Mouse (Mus musculus): ENCODE results near the gene Nid1. TPM values are rescaled to one million over a fixed set of nuclear protein-coding genes. Genes with fewer than 3 reads are reported as not detected.
"Not testable (repeated sequence)": the region's sequence is repeated elsewhere in the genome, so short reads cannot be mapped to it uniquely, and the experiment has no call there.

The Nid1 gene
- polyA plus RNA-seq, 2 experiments, result 104 to 143 TPM

- not testable (repeated sequence) for H3K27ac ChIP-seq (replicated peaks; ENCODE audit: low read depth, low read length); H3K36me3 ChIP-seq (ENCODE audit: control insufficient read depth, insufficient read depth, low read length); H3K9ac ChIP-seq (ENCODE audit: low read depth, low read length, severe bottlenecking); H3K27me3 ChIP-seq (ENCODE audit: control insufficient read depth, insufficient read depth, low read length); ATAC-seq (ENCODE audit: low FRiP score, low read depth); H3K4me3 ChIP-seq (replicated peaks; ENCODE audit: low read length); DNase-seq (ENCODE audit: low spot score); H3K9me3 ChIP-seq (ENCODE audit: control insufficient read depth, low read length); H3K4me2 ChIP-seq (replicated peaks; ENCODE audit: low read depth, low read length, severe bottlenecking); H3K4me1 ChIP-seq (ENCODE audit: control insufficient read depth, insufficient read depth, low read length)
- WGBS, result no CpG with 5 or more reads among the region's 6 CpGs
Measured at GRCm38 (mm10) chr13:13405511-13405910, 31.8 kb upstream of the Nid1 start.

GRCm38 (mm10) chr13:13414206-13414605, 23.1 kb upstream of the Nid1 start:
- no peaks in the 10 kb centered on the region for H3K4me1 ChIP-seq (ENCODE audit: control insufficient read depth, insufficient read depth, low read length)
- no peaks in the 10 kb centered on the region for H3K36me3 ChIP-seq (ENCODE audit: control insufficient read depth, insufficient read depth, low read length)
- no peaks in the 10 kb centered on the region for H3K27me3 ChIP-seq (ENCODE audit: control insufficient read depth, insufficient read depth, low read length)
- H3K9ac ChIP-seq (ENCODE audit: low read depth, low read length, severe bottlenecking), result no peak overlapping the region
- no peaks in the 10 kb centered on the region for H3K9me3 ChIP-seq (ENCODE audit: control insufficient read depth, low read length)
- DNase-seq (ENCODE audit: low spot score) (no peak), ATAC-seq (ENCODE audit: low FRiP score, low read depth) (no peak)
- no peak overlapping the region for H3K27ac ChIP-seq (replicated peaks; ENCODE audit: low read depth, low read length)
- TF ChIP-seq POLR2A (IDR thresholded peaks at IDR 0.05; ENCODE audit: borderline replicate concordance, extremely low read depth, insufficient read depth, insufficient read length), result no peak
- 80% methylated on average over 3 of the region's 3 CpGs for WGBS
- no peak overlapping the region for H3K4me2 ChIP-seq (replicated peaks; ENCODE audit: low read depth, low read length, severe bottlenecking)
- no peak overlapping the region for H3K4me3 ChIP-seq (replicated peaks; ENCODE audit: low read length)

- DNase-seq (ENCODE audit: low spot score), result peak; percentile 58
- not testable (repeated sequence) for H3K9ac ChIP-seq (ENCODE audit: low read depth, low read length, severe bottlenecking); H3K27me3 ChIP-seq (ENCODE audit: control insufficient read depth, insufficient read depth, low read length); H3K4me1 ChIP-seq (ENCODE audit: control insufficient read depth, insufficient read depth, low read length); H3K9me3 ChIP-seq (ENCODE audit: control insufficient read depth, low read length); H3K36me3 ChIP-seq (ENCODE audit: control insufficient read depth, insufficient read depth, low read length); H3K4me3 ChIP-seq (replicated peaks; ENCODE audit: low read length); H3K27ac ChIP-seq (replicated peaks; ENCODE audit: low read depth, low read length)
- ATAC-seq (ENCODE audit: low FRiP score, low read depth), result peak; percentile 80
- H3K4me2 ChIP-seq (replicated peaks; ENCODE audit: low read depth, low read length, severe bottlenecking), result 0 out of 2 replicates have a peak overlapping the region, but pooled peaks have one; percentile 17
- 40% methylated on average over 23 of the region's 23 CpGs for whole genome bisulfite sequencing
Measured at GRCm38 (mm10) chr13:13415120-13416006, 22.0 kb upstream of the Nid1 start.

GRCm38 (mm10) chr13:13416007-13416337, 21.4 kb upstream of the Nid1 start:
- not testable (repeated sequence) for H3K9me3 ChIP-seq (ENCODE audit: control insufficient read depth, low read length); H3K4me3 ChIP-seq (replicated peaks; ENCODE audit: low read length); H3K27ac ChIP-seq (replicated peaks; ENCODE audit: low read depth, low read length); H3K4me1 ChIP-seq (ENCODE audit: control insufficient read depth, insufficient read depth, low read length); DNase-seq (ENCODE audit: low spot score); H3K4me2 ChIP-seq (replicated peaks; ENCODE audit: low read depth, low read length, severe bottlenecking); H3K36me3 ChIP-seq (ENCODE audit: control insufficient read depth, insufficient read depth, low read length); H3K9ac ChIP-seq (ENCODE audit: low read depth, low read length, severe bottlenecking); H3K27me3 ChIP-seq (ENCODE audit: control insufficient read depth, insufficient read depth, low read length)
- ATAC-seq (ENCODE audit: low FRiP score, low read depth), result 0 out of 2 replicates have a peak, but pooled peaks have one; percentile 12
- WGBS, result 85% methylated on average over 2 of the region's 4 CpGs

DNA sequence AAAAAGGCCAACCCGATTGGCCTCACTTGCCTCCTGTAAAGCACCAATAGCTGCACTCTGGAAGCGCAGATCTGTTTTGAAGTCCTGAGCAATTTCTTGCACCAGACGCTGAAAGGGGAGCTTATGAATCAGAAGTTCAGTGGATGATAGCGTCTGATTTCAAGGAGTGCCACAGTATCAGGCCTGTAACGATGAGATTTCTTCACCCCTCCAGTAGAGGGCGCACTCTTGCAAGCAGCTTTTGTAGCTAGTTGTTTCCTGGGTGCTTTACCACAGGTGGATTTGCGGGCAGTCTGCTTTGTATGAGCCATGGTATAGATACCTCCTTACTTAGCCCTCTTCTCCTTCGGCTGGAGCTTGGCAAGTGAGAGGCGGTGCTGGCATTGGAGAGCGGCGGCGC, 18.5 kb upstream of the Nid1 start:
- H3K27ac ChIP-seq (replicated peaks; ENCODE audit: low read depth, low read length), result not testable (repeated sequence)

GRCm38 (mm10) chr13:13423301-13423700, 14.1 kb upstream of the Nid1 start:
- H3K9me3 ChIP-seq (ENCODE audit: control insufficient read depth, low read length); H3K36me3 ChIP-seq (ENCODE audit: control insufficient read depth, insufficient read depth, low read length); H3K27ac ChIP-seq (replicated peaks; ENCODE audit: low read depth, low read length); H3K27me3 ChIP-seq (ENCODE audit: control insufficient read depth, insufficient read depth, low read length); ATAC-seq (ENCODE audit: low FRiP score, low read depth); H3K4me1 ChIP-seq (ENCODE audit: control insufficient read depth, insufficient read depth, low read length); H3K9ac ChIP-seq (ENCODE audit: low read depth, low read length, severe bottlenecking); H3K4me2 ChIP-seq (replicated peaks; ENCODE audit: low read depth, low read length, severe bottlenecking); H3K4me3 ChIP-seq (replicated peaks; ENCODE audit: low read length); DNase-seq (ENCODE audit: low spot score): not testable (repeated sequence)
- WGBS, result 80% methylated on average over 1 of the region's 5 CpGs

More for the DNA sequence above, 18.5 kb upstream of the Nid1 start:
- not testable (repeated sequence) for H3K4me2 ChIP-seq (replicated peaks; ENCODE audit: low read depth, low read length, severe bottlenecking); H3K27me3 ChIP-seq (ENCODE audit: control insufficient read depth, insufficient read depth, low read length); ATAC-seq (ENCODE audit: low FRiP score, low read depth); H3K4me1 ChIP-seq (ENCODE audit: control insufficient read depth, insufficient read depth, low read length); H3K4me3 ChIP-seq (replicated peaks; ENCODE audit: low read length); H3K36me3 ChIP-seq (ENCODE audit: control insufficient read depth, insufficient read depth, low read length); H3K9ac ChIP-seq (ENCODE audit: low read depth, low read length, severe bottlenecking); DNase-seq (ENCODE audit: low spot score); H3K9me3 ChIP-seq (ENCODE audit: control insufficient read depth, low read length)
- WGBS, result 94% methylated on average over 6 of the region's 12 CpGs

DNA sequence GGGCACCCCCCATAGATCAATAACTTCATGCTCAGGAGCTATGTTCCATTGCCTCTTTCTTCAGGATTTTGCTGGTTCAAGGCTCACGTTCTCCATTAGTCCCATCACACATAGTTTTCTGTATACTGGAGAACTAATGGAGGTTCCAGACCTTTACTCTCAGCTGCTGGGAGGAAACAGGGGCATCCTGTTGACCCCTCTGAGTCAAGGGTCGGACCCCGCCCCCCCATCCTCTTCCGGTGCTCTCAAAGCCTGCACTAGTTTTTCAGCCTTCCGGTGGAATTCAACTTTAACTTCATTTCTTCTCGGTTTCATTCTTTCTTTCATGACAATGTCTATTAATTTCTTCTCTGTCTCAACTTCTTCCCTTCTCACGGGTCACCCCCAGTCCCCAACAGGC, 1.2 kb upstream of the Nid1 start:
- not testable (repeated sequence) for H3K27ac ChIP-seq (replicated peaks; ENCODE audit: low read depth, low read length); H3K36me3 ChIP-seq (ENCODE audit: control insufficient read depth, insufficient read depth, low read length); H3K4me3 ChIP-seq (replicated peaks; ENCODE audit: low read length); H3K4me2 ChIP-seq (replicated peaks; ENCODE audit: low read depth, low read length, severe bottlenecking); H3K27me3 ChIP-seq (ENCODE audit: control insufficient read depth, insufficient read depth, low read length); ATAC-seq (ENCODE audit: low FRiP score, low read depth); H3K9ac ChIP-seq (ENCODE audit: low read depth, low read length, severe bottlenecking); H3K4me1 ChIP-seq (ENCODE audit: control insufficient read depth, insufficient read depth, low read length); H3K9me3 ChIP-seq (ENCODE audit: control insufficient read depth, low read length); DNase-seq (ENCODE audit: low spot score)
- 77% methylated on average over 4 of the region's 7 CpGs for WGBS

DNA sequence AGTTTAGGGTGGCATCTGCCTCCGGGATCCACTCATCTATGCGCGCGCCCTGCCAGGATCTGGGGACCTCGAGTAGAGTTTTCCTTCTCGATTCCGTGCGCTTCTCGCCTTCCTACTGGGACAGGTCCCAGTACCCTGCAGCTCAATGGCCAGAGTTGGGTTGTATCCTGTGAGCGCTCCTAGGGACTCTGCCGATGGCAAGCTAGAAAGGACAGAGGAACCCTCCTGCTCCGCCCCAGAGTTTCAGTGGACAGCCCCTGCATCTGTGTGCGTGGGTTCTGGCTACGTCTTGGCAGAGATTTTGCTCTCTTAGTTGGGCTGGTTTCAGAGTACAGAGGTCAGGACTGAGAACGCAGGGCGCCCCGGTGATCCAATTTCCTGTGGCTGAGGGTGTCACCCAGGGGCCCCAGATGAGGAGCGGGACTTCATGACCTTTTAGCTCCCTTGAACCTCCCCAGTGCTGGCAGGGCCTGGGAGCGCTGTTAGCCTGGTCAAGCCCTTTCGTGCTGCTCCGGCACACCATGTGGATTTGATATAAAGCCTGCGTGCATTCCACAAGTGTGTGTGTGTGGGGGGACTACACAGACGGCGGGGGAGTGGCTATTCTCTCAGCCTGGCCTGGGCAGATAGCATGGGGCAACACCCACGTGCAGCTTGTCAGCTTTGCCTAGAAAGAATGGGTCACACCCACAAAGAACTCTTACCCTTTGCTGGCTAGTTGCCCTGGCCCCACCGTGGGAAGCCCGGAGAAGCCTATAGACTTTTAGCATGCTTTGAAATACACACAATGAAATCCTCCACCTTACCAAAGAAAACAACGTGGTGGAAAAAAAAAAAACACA, 982 bp downstream of the Nid1 start:
- Histone ChIP-seq H3K4me2 (replicated peaks; ENCODE audit: low read depth, low read length, severe bottlenecking) (peak overlapping the region; percentile 34; the same call in 1 of the 2 replicates), H3K4me3 (replicated peaks; ENCODE audit: low read length) (peak overlapping the region; percentile 22)
- DNase-seq (ENCODE audit: low spot score); H3K27ac ChIP-seq (replicated peaks; ENCODE audit: low read depth, low read length); H3K9me3 ChIP-seq (ENCODE audit: control insufficient read depth, low read length); H3K4me1 ChIP-seq (ENCODE audit: control insufficient read depth, insufficient read depth, low read length); H3K9ac ChIP-seq (ENCODE audit: low read depth, low read length, severe bottlenecking); H3K27me3 ChIP-seq (ENCODE audit: control insufficient read depth, insufficient read depth, low read length); H3K36me3 ChIP-seq (ENCODE audit: control insufficient read depth, insufficient read depth, low read length): not testable (repeated sequence)
- peak; percentile 58 for ATAC-seq (ENCODE audit: low FRiP score, low read depth)
- WGBS, result under 1% methylated on average over 13 of the region's 28 CpGs

All from limb, embryonic 14.5 days (tissue).